Mouse (Mus musculus): ENCODE measurements around the gene Paqr6. TPM values are rescaled to one million over a fixed set of nuclear protein-coding genes. Genes with fewer than 3 reads are reported as not detected.

Paqr6 gene
- polyA plus RNA-seq, 1 experiment, result 4.3 TPM

GRCm38 (mm10) chr3:88352907-88353306, 11.5 kb upstream of the Paqr6 start:
- H3K36me3 ChIP-seq (ENCODE audit: control insufficient read depth, insufficient read depth, low read length), result peaks cover 77% of the 10 kb centered on the region

DNA sequence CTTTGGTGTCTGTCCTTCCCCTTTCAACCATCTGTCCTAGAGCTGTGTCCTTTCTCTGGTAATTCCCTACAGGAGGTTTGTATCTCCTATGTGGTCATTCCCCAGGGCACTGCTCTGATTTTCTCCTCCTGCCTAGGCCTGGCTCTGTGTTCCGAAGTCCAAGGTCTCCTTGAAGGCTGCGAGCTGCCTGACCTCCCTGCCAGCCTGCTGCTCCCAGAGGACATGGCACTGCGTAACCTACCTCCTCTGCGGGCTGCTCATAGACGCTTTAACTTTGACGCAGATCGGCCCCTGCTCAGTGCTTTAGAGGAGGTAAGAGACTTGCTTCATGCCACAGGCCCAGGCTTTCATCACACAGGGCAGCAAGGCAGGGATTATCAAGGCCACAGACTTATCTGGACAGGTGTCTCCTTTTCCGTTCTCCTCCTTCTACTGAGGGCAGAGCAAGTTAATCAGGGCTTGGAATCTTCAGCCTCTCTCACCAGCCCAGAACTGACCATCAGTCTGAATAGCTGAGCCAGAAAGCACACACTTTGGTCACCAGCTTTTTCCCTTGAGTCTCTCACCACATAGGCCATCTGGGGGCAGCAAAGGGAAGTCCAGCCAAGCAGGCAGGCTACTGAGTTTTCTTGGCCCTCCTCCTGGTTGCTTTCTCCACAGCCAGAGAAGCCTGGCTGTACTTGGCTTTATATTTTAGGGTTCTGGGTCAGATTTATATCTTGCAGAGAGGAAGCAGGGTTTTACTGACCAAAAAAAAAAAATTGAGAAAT, 9.8 kb upstream of the Paqr6 start:
- H3K27ac ChIP-seq (ENCODE audit: insufficient read depth, low read length), result no peak overlapping the region
- no peak overlapping the region for H3K4me3 ChIP-seq (ENCODE audit: extremely low read depth, insufficient read depth, insufficient read length)
- 99% methylated on average over 8 of the region's 8 CpGs for WGBS
- no peaks in the 10 kb centered on the region for H3K4me1 ChIP-seq (ENCODE audit: control insufficient read depth, insufficient read depth, insufficient read length)
- peaks cover 72% of the 10 kb centered on the region for H3K36me3 ChIP-seq (ENCODE audit: control insufficient read depth, insufficient read depth, low read length)
- no peaks in the 10 kb centered on the region for H3K27me3 ChIP-seq (ENCODE audit: control insufficient read depth, insufficient read depth, low read length)
- TF ChIP-seq POLR2A (IDR thresholded peaks at IDR 0.05; ENCODE audit: low read depth, low read length), result no peak
- no peak for TF ChIP-seq CTCF (IDR thresholded peaks at IDR 0.05; ENCODE audit: extremely low read depth, insufficient read depth, insufficient read length, insufficient replicate concordance)
- no peak for DNase-seq (ENCODE audit: low read depth in 1 of 2, low spot score in 2 of 2)

More at GRCm38 (mm10) chr3:88352907-88353306, 11.5 kb upstream of the Paqr6 start:
- no peaks in the 10 kb centered on the region for H3K4me1 ChIP-seq (ENCODE audit: control insufficient read depth, insufficient read depth, insufficient read length)
- TF ChIP-seq POLR2A (IDR thresholded peaks at IDR 0.05; ENCODE audit: low read depth, low read length) (no peak), CTCF (IDR thresholded peaks at IDR 0.05; ENCODE audit: extremely low read depth, insufficient read depth, insufficient read length, insufficient replicate concordance) (no peak)
- H3K27ac ChIP-seq (ENCODE audit: insufficient read depth, low read length), result no peak overlapping the region
- no peaks in the 10 kb centered on the region for H3K27me3 ChIP-seq (ENCODE audit: control insufficient read depth, insufficient read depth, low read length)
- no peak for DNase-seq (ENCODE audit: low read depth in 1 of 2, low spot score in 2 of 2)
- no peak overlapping the region for H3K4me3 ChIP-seq (ENCODE audit: extremely low read depth, insufficient read depth, insufficient read length)
- WGBS, result 90% methylated on average over 9 of the region's 9 CpGs

DNA sequence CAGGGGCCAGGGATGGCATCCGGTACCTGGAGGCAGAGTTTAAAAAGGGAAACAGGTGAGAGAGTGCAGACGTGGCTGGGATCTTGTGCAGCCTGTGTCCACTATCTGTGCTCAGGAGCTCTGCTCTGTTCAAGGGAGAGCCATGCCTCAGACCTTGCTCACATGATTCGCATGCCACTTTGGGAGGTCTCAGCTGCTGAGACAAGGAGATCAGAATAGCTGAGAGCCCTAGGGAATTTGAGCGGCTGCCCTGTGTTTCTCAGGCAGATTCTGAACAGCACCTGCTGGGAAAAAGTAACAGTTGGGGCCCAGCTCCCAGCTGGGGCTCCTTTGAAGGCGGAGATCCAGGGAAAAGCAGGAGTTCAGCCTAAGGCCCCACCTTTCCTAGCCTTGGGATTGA, 4.8 kb upstream of the Paqr6 start:
- no peak for DNase-seq (ENCODE audit: low read depth in 1 of 2, low spot score in 2 of 2)
- H3K4me1 ChIP-seq (ENCODE audit: control insufficient read depth, insufficient read depth, insufficient read length), result no peaks in the 10 kb centered on the region
- H3K27me3 ChIP-seq (ENCODE audit: control insufficient read depth, insufficient read depth, low read length), result no peaks in the 10 kb centered on the region
- no peak overlapping the region for H3K27ac ChIP-seq (ENCODE audit: insufficient read depth, low read length)
- H3K36me3 ChIP-seq (ENCODE audit: control insufficient read depth, insufficient read depth, low read length), result peaks cover 58% of the 10 kb centered on the region
- WGBS, result 65% methylated on average over 5 of the region's 5 CpGs
- H3K4me3 ChIP-seq (ENCODE audit: extremely low read depth, insufficient read depth, insufficient read length), result no peak overlapping the region
- no peak for TF ChIP-seq CTCF (IDR thresholded peaks at IDR 0.05; ENCODE audit: extremely low read depth, insufficient read depth, insufficient read length, insufficient replicate concordance)
- no peak for TF ChIP-seq POLR2A (IDR thresholded peaks at IDR 0.05; ENCODE audit: low read depth, low read length)

DNA sequence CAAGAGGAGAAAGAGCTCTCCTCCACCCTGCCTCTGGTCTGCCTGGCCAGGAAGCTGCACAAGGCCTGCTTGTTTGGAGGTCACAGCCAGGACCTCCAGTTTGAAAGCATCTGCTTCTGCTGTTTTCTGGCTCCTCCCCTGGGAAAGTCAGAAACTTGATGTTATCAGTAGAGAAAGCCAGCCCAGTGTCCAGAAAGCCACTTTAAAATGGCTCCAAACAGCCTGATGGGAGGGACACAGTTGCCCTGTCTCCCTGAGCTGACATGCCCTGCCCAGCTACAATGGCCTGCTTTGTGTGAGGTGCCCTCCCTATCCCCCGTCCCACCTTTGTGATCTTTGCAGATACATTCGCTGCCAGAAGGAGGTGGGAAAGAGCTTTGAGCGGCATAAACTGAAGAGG, 4.4 kb upstream of the Paqr6 start:
- no peak for DNase-seq (ENCODE audit: low read depth in 1 of 2, low spot score in 2 of 2)
- Histone ChIP-seq H3K27ac (ENCODE audit: insufficient read depth, low read length) (no peak overlapping the region), H3K4me1 (ENCODE audit: control insufficient read depth, insufficient read depth, insufficient read length) (no peaks in the 10 kb centered on the region), H3K4me3 (ENCODE audit: extremely low read depth, insufficient read depth, insufficient read length) (no peak overlapping the region), H3K36me3 (ENCODE audit: control insufficient read depth, insufficient read depth, low read length) (peaks cover 55% of the 10 kb centered on the region), H3K27me3 (ENCODE audit: control insufficient read depth, insufficient read depth, low read length) (no peaks in the 10 kb centered on the region)
- no peak for TF ChIP-seq POLR2A (IDR thresholded peaks at IDR 0.05; ENCODE audit: low read depth, low read length)
- no peak for TF ChIP-seq CTCF (IDR thresholded peaks at IDR 0.05; ENCODE audit: extremely low read depth, insufficient read depth, insufficient read length, insufficient replicate concordance)
- 82% methylated on average over 3 of the region's 3 CpGs for WGBS

DNA sequence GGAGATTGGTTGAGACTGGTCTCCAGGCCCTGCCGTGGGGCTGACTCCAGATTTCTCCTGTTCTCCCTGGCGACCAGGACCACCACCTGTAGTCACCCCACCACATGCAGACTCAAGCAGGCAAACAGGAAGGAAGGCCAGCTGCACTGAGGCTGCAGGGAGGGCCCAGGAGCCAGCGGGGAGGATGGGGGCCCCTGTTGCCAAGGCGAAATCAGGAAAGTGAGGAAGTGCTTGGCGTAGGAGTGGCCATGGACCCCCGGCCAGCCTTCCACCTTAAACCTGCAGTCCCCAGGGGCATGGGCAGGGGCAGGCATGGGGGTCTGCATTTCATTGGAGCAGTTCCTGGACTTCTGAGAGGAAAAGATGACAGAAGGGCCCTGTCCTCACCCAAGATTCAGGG, 3.3 kb upstream of the Paqr6 start:
- no peaks in the 10 kb centered on the region for H3K4me1 ChIP-seq (ENCODE audit: control insufficient read depth, insufficient read depth, insufficient read length)
- no peak overlapping the region for H3K4me3 ChIP-seq (ENCODE audit: extremely low read depth, insufficient read depth, insufficient read length)
- no peaks in the 10 kb centered on the region for H3K27me3 ChIP-seq (ENCODE audit: control insufficient read depth, insufficient read depth, low read length)
- 25% methylated on average over 6 of the region's 6 CpGs for WGBS
- no peak for DNase-seq (ENCODE audit: low read depth in 1 of 2, low spot score in 2 of 2)
- H3K27ac ChIP-seq (ENCODE audit: insufficient read depth, low read length), result no peak overlapping the region
- no peak for TF ChIP-seq CTCF (IDR thresholded peaks at IDR 0.05; ENCODE audit: extremely low read depth, insufficient read depth, insufficient read length, insufficient replicate concordance)
- TF ChIP-seq POLR2A (IDR thresholded peaks at IDR 0.05; ENCODE audit: low read depth, low read length), result no peak
- H3K36me3 ChIP-seq (ENCODE audit: control insufficient read depth, insufficient read depth, low read length), result peaks cover 46% of the 10 kb centered on the region

DNA sequence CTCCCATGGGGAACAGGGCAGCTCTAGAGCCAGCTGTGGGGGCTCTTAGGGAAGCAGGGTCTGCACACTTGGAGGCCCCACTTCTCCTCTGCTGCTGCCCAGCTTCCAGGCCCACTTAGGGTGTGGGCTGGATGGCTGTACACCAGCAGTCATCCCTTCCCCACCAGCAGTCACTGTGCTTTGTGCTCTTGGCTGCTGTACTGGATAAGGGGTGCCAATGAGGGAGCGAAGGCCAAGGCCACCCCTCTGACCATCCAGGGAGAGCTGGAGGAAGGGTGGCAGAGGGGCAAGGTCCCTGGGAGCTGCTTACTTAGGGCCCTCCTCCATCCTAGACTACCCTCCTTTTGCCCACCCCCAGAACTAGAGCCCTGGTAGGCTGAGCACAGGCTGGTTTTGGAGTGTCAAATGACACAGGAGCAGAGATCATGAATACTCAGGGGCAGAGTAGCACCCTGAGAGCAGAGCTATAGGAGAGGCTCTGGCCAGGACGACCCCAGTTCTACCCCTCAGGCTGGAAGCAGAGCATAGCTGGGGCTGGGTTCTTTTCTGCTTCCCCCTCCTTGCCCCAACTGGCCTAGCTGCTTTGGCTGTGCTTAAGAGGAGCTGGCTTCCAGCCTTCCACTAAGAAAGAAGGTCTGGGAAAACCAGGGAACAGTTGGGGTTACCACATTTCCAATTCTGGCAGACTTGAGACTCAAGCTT, 2.6 kb upstream of the Paqr6 start:
- Histone ChIP-seq H3K36me3 (ENCODE audit: control insufficient read depth, insufficient read depth, low read length) (peaks cover 43% of the 10 kb centered on the region), H3K4me3 (ENCODE audit: extremely low read depth, insufficient read depth, insufficient read length) (no peak overlapping the region), H3K27ac (ENCODE audit: insufficient read depth, low read length) (no peak overlapping the region), H3K4me1 (ENCODE audit: control insufficient read depth, insufficient read depth, insufficient read length) (no peaks in the 10 kb centered on the region), H3K27me3 (ENCODE audit: control insufficient read depth, insufficient read depth, low read length) (no peaks in the 10 kb centered on the region)
- 94% methylated on average over 2 of the region's 2 CpGs for WGBS
- no peak for DNase-seq (ENCODE audit: low read depth in 1 of 2, low spot score in 2 of 2)
- no peak for TF ChIP-seq POLR2A (IDR thresholded peaks at IDR 0.05; ENCODE audit: low read depth, low read length)
- no peak for TF ChIP-seq CTCF (IDR thresholded peaks at IDR 0.05; ENCODE audit: extremely low read depth, insufficient read depth, insufficient read length, insufficient replicate concordance)

DNA sequence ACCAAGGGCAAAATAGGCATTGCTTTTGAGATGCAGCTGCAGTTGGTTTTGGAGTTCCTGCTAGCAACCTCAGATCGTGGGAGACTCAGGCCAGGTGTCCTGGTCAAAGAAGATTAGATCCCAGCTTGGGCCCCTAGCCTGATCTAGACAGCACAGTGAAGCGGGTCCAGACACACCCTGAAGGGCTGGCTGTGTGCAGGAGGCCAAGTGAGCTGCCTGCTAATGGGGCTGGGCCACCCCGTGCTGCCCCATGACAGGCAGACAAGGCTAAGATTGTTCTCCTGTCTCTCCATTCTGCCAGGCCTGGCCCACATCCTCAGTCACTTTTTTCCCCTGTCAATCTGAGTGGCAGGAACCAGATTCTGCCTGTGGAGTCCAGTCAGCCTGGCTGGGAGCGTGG, 684 bp upstream of the Paqr6 start:
- TF ChIP-seq CTCF (IDR thresholded peaks at IDR 0.05; ENCODE audit: extremely low read depth, insufficient read depth, insufficient read length, insufficient replicate concordance) (no peak), POLR2A (IDR thresholded peaks at IDR 0.05; ENCODE audit: low read depth, low read length) (no peak)
- H3K27ac ChIP-seq (ENCODE audit: insufficient read depth, low read length), result peak overlapping the region; percentile 5; the same call in 1 of the 2 replicates
- DNase-seq (ENCODE audit: low read depth in 1 of 2, low spot score in 2 of 2), result no peak
- H3K36me3 ChIP-seq (ENCODE audit: control insufficient read depth, insufficient read depth, low read length), result peaks cover 31% of the 10 kb centered on the region
- H3K4me1 ChIP-seq (ENCODE audit: control insufficient read depth, insufficient read depth, insufficient read length), result no peaks in the 10 kb centered on the region
- no peaks in the 10 kb centered on the region for H3K27me3 ChIP-seq (ENCODE audit: control insufficient read depth, insufficient read depth, low read length)
- 69% methylated on average over 4 of the region's 4 CpGs for WGBS
- H3K4me3 ChIP-seq (ENCODE audit: extremely low read depth, insufficient read depth, insufficient read length), result no peak overlapping the region
